Mouse (Mus musculus): ENCODE measurements around the gene Coa6. TPM values are rescaled to one million over a fixed set of nuclear protein-coding genes. Genes with fewer than 3 reads are reported as not detected.

Coa6 gene
- polyA plus RNA-seq, 1 experiment from 2014 or later = 55.6 TPM

DNA sequence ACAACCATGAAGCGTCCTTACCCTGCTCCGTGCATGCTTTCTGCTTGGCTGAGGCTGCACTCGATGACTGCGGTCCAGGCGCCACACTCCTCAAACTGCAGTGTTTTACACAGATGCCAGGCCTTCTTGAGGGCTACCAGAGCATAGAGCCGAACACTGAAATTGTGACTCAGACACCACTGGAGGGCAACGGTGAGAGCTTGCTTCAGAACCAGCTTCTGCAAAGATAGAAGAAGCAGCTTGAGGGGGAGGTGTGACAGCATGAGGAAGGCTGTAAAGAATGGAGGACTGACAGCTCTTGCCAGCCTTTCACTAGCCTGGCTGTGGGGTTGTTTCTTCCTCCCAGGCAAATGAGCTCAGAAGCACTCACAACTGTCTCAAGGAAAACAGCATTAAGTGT lies 11.5 kb downstream of the Coa6 start:
- H3K36me3 ChIP-seq (ENCODE audit: control insufficient read depth, insufficient read depth, low read length) = peaks cover 15% of the 10 kb centered on the region

DNA sequence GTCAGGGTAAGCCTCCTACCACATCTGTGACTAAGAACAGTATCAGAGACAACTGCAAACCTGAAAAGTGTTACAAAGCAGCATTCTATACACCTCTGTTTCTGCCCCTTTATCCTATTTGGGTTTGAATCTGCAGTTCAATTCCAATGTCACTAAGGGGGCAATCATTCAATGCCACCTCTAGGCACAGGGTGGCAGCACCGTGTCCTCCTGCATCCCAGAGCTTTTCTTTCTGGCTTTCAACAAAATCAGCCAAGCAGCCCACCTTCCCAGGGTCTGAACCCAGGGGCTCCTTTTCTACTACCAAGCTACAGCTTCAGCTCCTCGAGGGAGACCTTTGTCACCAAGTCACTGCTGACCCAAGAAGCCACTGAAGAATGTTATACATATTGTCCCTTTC lies 16.6 kb downstream of the Coa6 start:
- no peak overlapping the region for H3K9ac ChIP-seq (ENCODE audit: low read length)
- DNase-seq (ENCODE audit: low spot score) (no peak), ATAC-seq (ENCODE audit: low FRiP score, low TSS enrichment) (no peak)
- 62% methylated on average over 2 of the region's 2 CpGs for WGBS
- no peaks in the 10 kb centered on the region for H3K9me3 ChIP-seq (ENCODE audit: control insufficient read depth, low read length)
- H3K4me2 ChIP-seq (replicated peaks; ENCODE audit: low read depth) = no peak overlapping the region
- no peak overlapping the region for H3K4me3 ChIP-seq (ENCODE audit: low read depth, low read length)
- H3K36me3 ChIP-seq (ENCODE audit: control insufficient read depth, insufficient read depth, low read length) = peaks cover 13% of the 10 kb centered on the region
- H3K27ac ChIP-seq (replicated peaks) = no peak overlapping the region
- no peaks in the 10 kb centered on the region for H3K4me1 ChIP-seq (replicated peaks; ENCODE audit: control insufficient read depth, insufficient read depth)
- TF ChIP-seq EP300 (optimal IDR thresholded peaks at IDR 0.05) (no peak), CTCF (IDR thresholded peaks at IDR 0.05; ENCODE audit: low read depth) (peak; percentile 44)
- no peaks in the 10 kb centered on the region for H3K27me3 ChIP-seq (ENCODE audit: control insufficient read depth, insufficient read depth, low read length)

More for the DNA sequence above, 11.5 kb downstream of the Coa6 start:
- no peak overlapping the region for H3K4me2 ChIP-seq (replicated peaks; ENCODE audit: low read depth)
- no peak overlapping the region for H3K27ac ChIP-seq (replicated peaks)
- H3K4me1 ChIP-seq (replicated peaks; ENCODE audit: control insufficient read depth, insufficient read depth) = no peaks in the 10 kb centered on the region
- no peak for ATAC-seq (ENCODE audit: low FRiP score, low TSS enrichment)
- H3K9ac ChIP-seq (ENCODE audit: low read length) = no peak overlapping the region
- no peaks in the 10 kb centered on the region for H3K27me3 ChIP-seq (ENCODE audit: control insufficient read depth, insufficient read depth, low read length)
- no peaks in the 10 kb centered on the region for H3K9me3 ChIP-seq (ENCODE audit: control insufficient read depth, low read length)
- no peak overlapping the region for H3K4me3 ChIP-seq (ENCODE audit: low read depth, low read length)
- TF ChIP-seq EP300 (optimal IDR thresholded peaks at IDR 0.05) (no peak), CTCF (IDR thresholded peaks at IDR 0.05; ENCODE audit: low read depth) (peak; percentile 43; the same call in 1 of the 2 replicates)
- WGBS = 82% methylated on average over 7 of the region's 7 CpGs
- no peak for DNase-seq (ENCODE audit: low spot score)

DNA sequence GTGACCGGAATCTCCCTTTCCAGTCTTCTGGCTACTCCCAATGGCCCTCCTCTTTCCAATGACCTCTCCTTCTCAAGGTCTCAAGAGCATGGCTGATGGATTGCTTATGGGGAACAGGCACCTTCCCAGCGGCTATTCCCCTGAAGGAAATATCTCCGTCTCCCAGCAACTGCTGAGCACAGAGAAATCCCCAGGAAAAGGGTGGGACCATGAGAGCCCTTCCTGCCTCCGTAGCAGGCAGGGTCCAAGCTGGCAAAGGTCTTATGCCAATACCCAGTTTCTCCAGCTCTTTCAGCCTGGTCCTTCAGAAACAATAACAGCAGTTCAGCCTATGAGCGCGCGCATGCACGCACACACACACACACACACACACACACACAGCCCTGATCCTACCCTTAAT lies 28.8 kb downstream of the Coa6 start:
- ATAC-seq (ENCODE audit: low FRiP score, low TSS enrichment) = no peak
- Histone ChIP-seq H3K27ac (replicated peaks) (no peak overlapping the region), H3K4me2 (replicated peaks; ENCODE audit: low read depth) (no peak overlapping the region), H3K4me3 (ENCODE audit: low read depth, low read length) (no peak overlapping the region), H3K36me3 (ENCODE audit: control insufficient read depth, insufficient read depth, low read length) (peaks cover 19% of the 10 kb centered on the region), H3K9me3 (ENCODE audit: control insufficient read depth, low read length) (no peaks in the 10 kb centered on the region), H3K9ac (ENCODE audit: low read length) (no peak overlapping the region), H3K4me1 (replicated peaks; ENCODE audit: control insufficient read depth, insufficient read depth) (no peaks in the 10 kb centered on the region), H3K27me3 (ENCODE audit: control insufficient read depth, insufficient read depth, low read length) (no peaks in the 10 kb centered on the region)
- 85% methylated on average over 8 of the region's 8 CpGs for WGBS
- no peak for DNase-seq (ENCODE audit: low spot score)
- TF ChIP-seq CTCF (IDR thresholded peaks at IDR 0.05; ENCODE audit: low read depth) (no peak), EP300 (optimal IDR thresholded peaks at IDR 0.05) (no peak)

DNA sequence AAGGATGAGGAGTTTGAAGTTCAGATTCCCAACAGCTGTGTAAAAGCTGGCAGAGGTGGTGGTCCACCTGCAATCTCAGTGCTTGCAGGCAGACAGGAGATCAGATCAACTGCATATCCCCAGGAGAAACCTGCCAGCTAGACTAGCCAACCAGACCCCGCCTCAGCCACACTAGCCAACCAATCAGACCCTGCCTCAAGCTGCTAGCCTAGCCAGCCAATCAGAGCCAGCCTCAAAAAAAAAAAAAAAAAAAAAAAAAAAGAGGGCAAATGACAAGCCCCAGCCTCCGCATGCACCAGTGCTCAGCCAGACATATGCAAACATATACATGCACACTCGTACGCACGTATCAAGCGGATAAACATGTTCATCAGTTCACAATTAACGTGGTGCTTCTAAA lies 33.1 kb downstream of the Coa6 start:
- no peak overlapping the region for H3K4me2 ChIP-seq (replicated peaks; ENCODE audit: low read depth)
- ATAC-seq (ENCODE audit: low FRiP score, low TSS enrichment) (no peak), DNase-seq (ENCODE audit: low spot score) (no peak)
- H3K9ac ChIP-seq (ENCODE audit: low read length) = no peak overlapping the region
- H3K4me1 ChIP-seq (replicated peaks; ENCODE audit: control insufficient read depth, insufficient read depth) = no peaks in the 10 kb centered on the region
- no peaks in the 10 kb centered on the region for H3K27me3 ChIP-seq (ENCODE audit: control insufficient read depth, insufficient read depth, low read length)
- no peaks in the 10 kb centered on the region for H3K9me3 ChIP-seq (ENCODE audit: control insufficient read depth, low read length)
- 76% methylated on average over 7 of the region's 7 CpGs for WGBS
- H3K36me3 ChIP-seq (ENCODE audit: control insufficient read depth, insufficient read depth, low read length) = peaks cover 6% of the 10 kb centered on the region
- TF ChIP-seq CTCF (IDR thresholded peaks at IDR 0.05; ENCODE audit: low read depth) = no peak
- no peak for TF ChIP-seq EP300 (optimal IDR thresholded peaks at IDR 0.05)
- no peak overlapping the region for H3K4me3 ChIP-seq (ENCODE audit: low read depth, low read length)
- H3K27ac ChIP-seq (replicated peaks) = no peak overlapping the region

DNA sequence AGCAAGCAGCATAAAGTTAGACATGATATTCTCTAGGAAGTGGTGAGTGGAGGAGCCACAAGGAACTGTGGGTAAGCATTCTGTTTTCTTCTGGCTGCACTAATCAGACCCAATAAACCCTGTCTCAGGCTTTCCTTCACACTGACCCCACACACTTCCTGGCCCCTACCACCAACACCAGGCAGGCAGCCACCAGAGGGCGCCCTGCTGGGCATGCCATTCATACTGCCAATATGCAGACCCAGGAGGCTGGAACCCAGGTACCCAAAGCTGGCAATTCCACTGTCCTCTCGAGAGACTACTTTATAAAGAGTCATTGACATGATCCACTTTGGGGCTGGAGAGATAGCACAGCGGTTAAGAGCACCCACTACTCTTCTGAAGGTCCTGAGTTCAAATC lies 38.0 kb downstream of the Coa6 start:
- no peak overlapping the region for H3K27ac ChIP-seq (replicated peaks)
- no peak overlapping the region for H3K9ac ChIP-seq (ENCODE audit: low read length)
- no peaks in the 10 kb centered on the region for H3K4me1 ChIP-seq (replicated peaks; ENCODE audit: control insufficient read depth, insufficient read depth)
- no peaks in the 10 kb centered on the region for H3K27me3 ChIP-seq (ENCODE audit: control insufficient read depth, insufficient read depth, low read length)
- ATAC-seq (ENCODE audit: low FRiP score, low TSS enrichment) (no peak), DNase-seq (ENCODE audit: low spot score) (peak; percentile 42)
- H3K36me3 ChIP-seq (ENCODE audit: control insufficient read depth, insufficient read depth, low read length) = peaks cover 6% of the 10 kb centered on the region; the same call in 1 of the 2 replicates
- TF ChIP-seq CTCF (IDR thresholded peaks at IDR 0.05; ENCODE audit: low read depth) (peak; percentile 71), EP300 (optimal IDR thresholded peaks at IDR 0.05) (no peak)
- no peak overlapping the region for H3K4me2 ChIP-seq (replicated peaks; ENCODE audit: low read depth)
- WGBS = 61% methylated on average over 3 of the region's 3 CpGs
- H3K4me3 ChIP-seq (ENCODE audit: low read depth, low read length) = no peak overlapping the region
- H3K9me3 ChIP-seq (ENCODE audit: control insufficient read depth, low read length) = no peaks in the 10 kb centered on the region

DNA sequence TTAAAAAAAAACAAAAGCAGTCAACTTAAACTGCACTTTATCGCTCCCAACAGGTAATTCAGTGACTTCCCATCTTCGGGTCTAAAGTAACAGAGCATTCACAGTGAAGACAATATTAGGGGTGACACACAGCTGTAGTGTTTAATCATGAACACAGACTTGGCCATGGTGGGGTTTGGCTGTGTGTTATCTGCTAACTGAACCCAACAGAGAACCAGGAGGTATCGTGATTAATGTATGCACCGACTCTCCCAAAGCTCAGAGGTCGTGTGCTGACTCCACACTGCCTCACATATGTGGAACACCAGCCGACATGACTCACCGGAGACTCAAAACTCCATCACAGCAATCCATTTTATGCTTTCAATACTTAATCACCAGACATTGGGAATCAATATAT lies 39.4 kb downstream of the Coa6 start:
- TF ChIP-seq EP300 (optimal IDR thresholded peaks at IDR 0.05) = no peak
- ATAC-seq (ENCODE audit: low FRiP score, low TSS enrichment) (no peak), DNase-seq (ENCODE audit: low spot score) (no peak)
- H3K27ac ChIP-seq (replicated peaks) = no peak overlapping the region
- H3K36me3 ChIP-seq (ENCODE audit: control insufficient read depth, insufficient read depth, low read length) = 0 out of 2 replicates have a peak, but pooled peaks cover 3% of the 10 kb centered on the region
- no peak overlapping the region for H3K9ac ChIP-seq (ENCODE audit: low read length)
- H3K27me3 ChIP-seq (ENCODE audit: control insufficient read depth, insufficient read depth, low read length) = no peaks in the 10 kb centered on the region
- H3K9me3 ChIP-seq (ENCODE audit: control insufficient read depth, low read length) = no peaks in the 10 kb centered on the region
- H3K4me3 ChIP-seq (ENCODE audit: low read depth, low read length) = no peak overlapping the region
- no peak overlapping the region for H3K4me2 ChIP-seq (replicated peaks; ENCODE audit: low read depth)
- no peaks in the 10 kb centered on the region for H3K4me1 ChIP-seq (replicated peaks; ENCODE audit: control insufficient read depth, insufficient read depth)
- WGBS = 75% methylated on average over 7 of the region's 7 CpGs

All from stomach, postnatal 0 days (tissue).